Mouse (Mus musculus) testis, adult 2 months (tissue): Measurements from ENCODE around the gene 4930523C07Rik.

Experiments
- CTCF ChIP-seq: fragments of 200-500 bp; IDR thresholded peaks from 2 replicates; pipeline ENCODE4 v1.5.1; 2012; ENCODE audit warnings: low read depth, mild to moderate bottlenecking, inconsistent platforms, low read length, moderate library complexity; ENCODE audit not compliant: control insufficient read depth, insufficient read depth, insufficient replicate concordance
- POLR2A ChIP-seq: fragments of 200-500 bp; IDR thresholded peaks from 2 replicates; pipeline ENCODE4 v1.6.1; 2012; ENCODE audit warnings: low read depth, mild to moderate bottlenecking, inconsistent platforms, low read length, moderate library complexity; ENCODE audit not compliant: control insufficient read depth

DNA sequence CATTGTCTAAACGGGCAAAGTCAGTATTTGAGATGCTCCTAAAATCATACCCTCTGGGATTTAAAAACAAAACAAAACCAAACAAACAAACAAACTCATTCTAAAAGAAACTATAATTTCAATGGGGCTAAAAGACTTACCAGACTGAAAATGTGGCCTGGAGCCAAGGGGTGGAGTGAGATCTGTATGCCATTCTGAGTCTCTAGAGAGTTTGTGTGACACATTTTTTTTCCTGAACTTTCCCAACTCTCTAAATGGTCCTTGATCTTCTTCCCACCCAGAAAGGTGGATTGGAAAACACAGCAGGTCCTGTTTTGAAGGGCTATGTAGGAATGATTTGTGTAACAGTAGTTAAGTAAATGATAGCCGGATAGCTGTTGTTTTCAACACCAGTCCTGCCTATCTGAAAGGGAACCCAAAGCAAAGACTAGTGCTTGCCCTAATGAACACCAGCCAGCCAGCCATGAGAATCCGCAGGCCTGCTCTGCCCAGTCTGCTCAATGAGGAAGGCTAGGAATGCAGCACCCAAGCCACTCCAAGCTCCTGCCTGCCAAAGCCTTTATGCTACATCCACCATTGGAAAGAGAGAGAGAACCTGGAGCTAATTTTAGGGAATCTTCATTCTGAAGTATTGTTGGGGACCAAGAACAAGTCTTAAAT, 1.0 kb downstream of the 4930523C07Rik start:
- TF ChIP-seq CTCF (no peak), POLR2A (no peak)
